Mouse (Mus musculus) C2C12 (cell line): Measurements from ENCODE around the gene Mettl21a.

Experiments
- CTCF ChIP-seq: IDR thresholded peaks from one replicate; pipeline ENCODE4 v1.5.1; 2011; ENCODE audit not compliant: control insufficient read depth, insufficient read depth, insufficient read length
- MAX ChIP-seq: IDR thresholded peaks from one replicate; pipeline ENCODE4 v1.6.1; 2011; ENCODE audit warnings: mild to moderate bottlenecking, control low read depth
- MYOD1 ChIP-seq: IDR thresholded peaks from one replicate; pipeline ENCODE4 v1.6.1; 2011; ENCODE audit warnings: low read depth; ENCODE audit not compliant: control insufficient read depth, insufficient read length
- MYOG ChIP-seq: IDR thresholded peaks from one replicate; pipeline ENCODE4 v1.6.1; 2011; ENCODE audit not compliant: control insufficient read depth, insufficient read length; ENCODE audit errors: extremely low read depth
- USF1 ChIP-seq: IDR thresholded peaks from one replicate; pipeline ENCODE4 v1.6.1; 2011; ENCODE audit warnings: low read depth, mild to moderate bottlenecking, control low read depth, moderate library complexity

- TF ChIP-seq CTCF, result no peak
- TF ChIP-seq MYOD1, result no peak
- no peak for TF ChIP-seq MYOG
- no peak for TF ChIP-seq MAX
- TF ChIP-seq USF1, result no peak
These were observed 16.5 kb downstream of the Mettl21a start for GRCm38 (mm10) chr1:64600413-64601077.
